Mouse (Mus musculus) R1 (cell line): ENCODE measurements at regions not wholly inside any gene's neighbourhood (a gene's known extent, or its start where the extent isn't known, plus 50 kb on each side); places are given as distances from the start of the nearest gene placed in this dataset.

Experiments
- DNase-seq: peaks from one replicate; pipeline ENCODE4 v3.0.0-alpha.2; 2018; ENCODE audit warnings: low read depth, low spot score

DNA sequence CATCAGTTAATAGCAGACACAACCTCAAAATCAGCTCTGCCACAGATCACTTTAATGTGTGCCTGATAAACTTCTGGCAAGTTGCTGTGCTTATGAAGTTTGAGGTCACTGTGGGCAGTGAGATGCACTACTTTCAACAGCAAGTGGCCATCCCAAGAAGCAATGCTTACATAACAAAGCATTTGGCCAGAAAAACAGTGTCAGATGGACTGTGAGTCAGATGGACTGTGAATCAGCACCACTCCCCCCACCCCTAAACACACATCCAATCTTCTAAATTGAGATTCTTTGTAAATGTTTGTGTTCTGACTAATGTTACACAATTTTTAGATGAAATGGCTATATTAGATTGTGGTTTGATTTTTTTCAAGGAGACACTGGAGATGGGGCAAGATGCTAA, 550.7 kb downstream of the Nxph1 start:
- DNase-seq, result no peak

- no peak for DNase-seq
Measured at GRCm38 (mm10) chr6:9534395-9534794, 586.2 kb downstream of the Nxph1 start.

GRCm38 (mm10) chr6:9538737-9539136, 590.5 kb downstream of the Nxph1 start:
- DNase-seq, result no peak

GRCm38 (mm10) chr6:9550096-9550939, 602.1 kb downstream of the Nxph1 start:
- DNase-seq, result no peak

DNA sequence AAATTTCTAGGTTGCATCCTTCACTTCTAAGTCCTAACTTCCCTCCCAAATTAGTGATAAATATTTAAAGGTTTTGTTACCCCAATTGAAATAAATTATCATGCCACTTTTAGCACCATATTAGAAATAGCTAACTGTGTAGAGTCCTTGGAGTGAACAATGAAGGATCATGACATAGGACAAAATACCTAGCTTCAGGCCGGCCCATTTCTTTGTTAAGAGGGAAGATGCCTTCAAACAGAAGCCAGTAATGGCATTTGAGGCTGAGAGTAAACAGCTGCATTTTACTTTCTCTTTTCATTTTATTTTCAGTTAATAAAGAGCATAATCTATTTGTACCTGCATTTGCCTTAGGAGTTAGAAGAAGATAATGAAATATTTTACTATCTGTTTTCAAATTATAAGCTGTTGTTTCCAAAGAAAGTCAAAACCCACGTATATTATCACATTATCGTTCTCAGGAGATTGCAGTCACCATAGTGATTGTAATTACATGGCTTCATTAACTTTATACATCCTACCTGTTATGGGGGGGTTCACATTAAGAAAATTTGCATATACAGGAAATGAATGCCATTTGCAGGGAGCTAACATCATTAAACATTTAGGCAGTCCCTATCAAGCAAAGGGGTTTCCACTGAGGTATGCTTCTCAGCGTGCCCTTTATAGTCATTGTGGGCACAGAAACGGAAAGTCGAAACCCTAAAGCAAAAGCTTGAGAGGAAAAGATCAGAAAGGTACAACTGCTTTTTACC, 615.2 kb downstream of the Nxph1 start:
- DNase-seq, result no peak

DNA sequence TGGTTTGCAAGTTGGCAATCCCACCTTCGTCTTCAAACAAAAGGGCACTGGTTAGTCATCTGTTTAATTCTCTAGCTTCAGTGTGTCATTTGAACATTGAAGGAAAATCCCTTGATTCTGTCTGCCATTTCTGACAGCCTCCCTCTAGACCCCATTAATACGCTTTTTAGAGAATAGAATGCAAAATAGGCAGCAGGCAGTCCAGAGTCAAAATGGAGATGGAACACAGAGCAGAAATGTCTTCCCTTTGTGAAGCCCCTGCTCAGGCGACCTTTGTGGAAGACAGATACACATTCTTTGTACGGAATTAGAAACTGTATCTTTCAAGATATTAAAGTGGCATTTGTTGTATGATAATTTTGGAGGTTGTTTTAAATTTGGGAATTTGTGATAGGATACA, 623.6 kb downstream of the Nxph1 start:
- DNase-seq, result no peak

DNA sequence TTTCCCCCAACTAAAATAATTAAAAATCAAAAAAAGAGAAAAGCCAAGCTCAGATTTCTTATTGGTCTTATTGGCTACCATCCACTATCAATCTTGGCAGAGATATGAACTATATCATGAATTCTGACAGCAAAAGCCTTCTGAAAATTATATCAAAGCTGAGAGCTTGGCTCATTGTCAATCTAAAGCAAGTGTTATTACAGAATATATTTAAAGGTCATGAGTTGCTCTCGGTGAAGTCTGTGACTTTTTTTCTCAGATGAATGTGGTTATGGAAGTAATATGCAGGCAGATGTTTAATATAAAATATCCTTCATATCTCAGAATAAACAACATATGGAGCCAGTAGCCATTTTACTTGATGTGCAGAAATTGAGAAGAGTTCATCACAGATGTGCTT, 645.2 kb downstream of the Nxph1 start:
- no peak for DNase-seq

- peak; percentile 59 for DNase-seq
Measured at GRCm38 (mm10) chr6:9599418-9599817, 651.2 kb downstream of the Nxph1 start.

GRCm38 (mm10) chr6:9633931-9634330, 685.7 kb downstream of the Nxph1 start:
- peak; percentile 20 for DNase-seq

GRCm38 (mm10) chr6:9643456-9643855, 695.2 kb downstream of the Nxph1 start:
- peak; percentile 53 for DNase-seq

GRCm38 (mm10) chr6:9643926-9644325, 695.7 kb downstream of the Nxph1 start:
- peak; percentile 55 for DNase-seq

DNA sequence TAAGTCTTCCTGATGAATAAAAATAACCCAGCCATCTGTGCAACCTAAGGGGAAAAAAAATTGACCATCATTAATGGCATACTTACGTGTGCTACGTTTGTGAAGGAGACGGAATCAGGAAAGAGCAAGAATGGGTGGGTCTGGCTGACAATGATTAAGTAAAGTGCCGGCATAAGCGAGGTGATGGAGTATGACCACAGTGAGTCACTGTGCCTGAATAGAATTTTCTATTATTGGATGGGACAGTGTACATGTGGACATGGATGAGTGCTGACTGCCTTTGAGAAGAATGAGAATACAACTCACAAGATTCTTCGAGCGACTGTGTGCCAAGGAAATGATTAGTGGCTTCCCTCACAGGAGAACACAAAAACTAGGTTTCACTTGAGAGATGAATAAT, 711.4 kb downstream of the Nxph1 start:
- DNase-seq, result no peak

DNA sequence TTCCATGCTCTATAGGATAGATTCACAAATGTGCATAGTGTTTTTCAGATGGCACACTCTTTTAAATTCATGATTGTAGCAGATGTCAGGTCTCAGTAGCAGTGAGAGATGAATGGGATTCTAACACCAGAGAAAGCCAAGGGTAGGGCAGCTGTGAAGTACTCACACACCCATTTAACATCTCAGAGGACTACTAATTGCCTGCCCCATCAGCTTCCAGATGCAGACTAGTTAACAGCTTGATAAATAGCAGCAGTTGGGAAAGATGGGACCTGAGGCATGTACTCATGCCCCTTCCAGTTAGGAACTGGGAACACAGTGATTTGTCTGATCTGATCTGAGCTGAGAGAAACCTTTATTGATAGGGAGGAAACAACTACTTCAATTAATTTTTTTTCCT, 737.0 kb downstream of the Nxph1 start:
- no peak for DNase-seq

DNA sequence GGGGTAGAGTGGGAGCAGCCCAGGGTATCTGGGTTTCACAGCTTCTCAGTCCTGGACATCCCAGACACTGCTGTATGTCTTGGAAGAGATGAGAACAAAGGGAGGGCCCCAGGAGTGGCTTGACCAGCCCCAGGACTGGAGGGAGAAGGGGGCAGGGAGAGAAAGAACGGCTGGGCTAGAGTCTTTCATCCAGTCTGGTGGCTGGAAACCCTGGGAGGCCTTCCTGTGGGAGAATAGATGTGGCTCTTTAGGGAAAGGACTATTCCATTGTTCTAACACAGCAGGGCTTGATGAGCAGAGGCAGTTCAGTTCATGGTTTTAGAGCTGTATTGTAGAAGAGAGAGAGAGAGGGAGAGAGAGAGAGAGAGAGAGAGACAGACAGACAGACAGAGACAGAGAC, 745.5 kb downstream of the Nxph1 start:
- DNase-seq, result peak; percentile 79

DNA sequence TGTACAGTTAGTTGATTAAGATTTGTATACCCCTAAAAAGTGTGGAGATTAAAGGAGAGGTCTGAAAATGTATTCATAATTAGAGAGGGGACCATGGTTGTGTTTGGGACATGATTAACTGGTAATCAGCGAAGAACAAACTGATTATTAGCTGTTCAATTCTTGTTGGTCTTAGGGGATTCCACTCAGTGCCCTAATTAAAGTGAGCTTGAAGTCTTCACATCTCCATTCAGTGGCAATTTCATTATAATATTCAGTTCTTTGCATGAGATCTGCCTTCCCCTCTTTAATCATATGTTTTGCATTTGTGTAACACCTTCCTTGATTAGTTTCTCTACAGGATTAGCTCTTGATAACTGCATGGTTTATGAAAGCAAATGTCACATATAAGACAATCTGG, 749.5 kb downstream of the Nxph1 start:
- DNase-seq, result no peak

- DNase-seq, result no peak
Measured at GRCm38 (mm10) chr6:9698193-9698592, 750.0 kb downstream of the Nxph1 start.
